Mouse (Mus musculus) cerebral cortex, adult 2 months (tissue): ENCODE results near the gene Scyl1.

Experiments
- WGBS: fragments of 180-500 bp; shearing (Covaris S2); methylation state at CpG from one replicate; pipeline ENCODE4 v1.1.7; 2018; 5-methylcytosine and 5-hydroxymethylcytosine counted together

Scyl1 gene

GRCm38 (mm10) chr19:5770925-5771860 is at the start of gene Scyl1:
Gene Scyl1, minus strand, starts transcription at chr19:5771419.
- WGBS = under 1% methylated on average over 64 of the region's 64 CpGs

- WGBS = 61% methylated on average over 12 of the region's 12 CpGs
Measured at GRCm38 (mm10) chr19:5819549-5819948, 48.3 kb upstream of the Scyl1 start.

GRCm38 (mm10) chr19:5818590-5818977 is 47.4 kb upstream of the Scyl1 start:
- WGBS = 75% methylated on average over 6 of the region's 6 CpGs

- 19% methylated on average over 21 of the region's 21 CpGs for WGBS
Measured at GRCm38 (mm10) chr19:5817703-5818589, 46.7 kb upstream of the Scyl1 start.

GRCm38 (mm10) chr19:5815928-5816327 is 44.7 kb upstream of the Scyl1 start:
- WGBS = 67% methylated on average over 4 of the region's 4 CpGs

- 44% methylated on average over 7 of the region's 7 CpGs for WGBS
Measured at GRCm38 (mm10) chr19:5815010-5815409, 43.8 kb upstream of the Scyl1 start.

GRCm38 (mm10) chr19:5814048-5814447 is 42.8 kb upstream of the Scyl1 start:
- 14% methylated on average over 1 of the region's 1 CpGs for WGBS

GRCm38 (mm10) chr19:5813567-5813966 is 42.3 kb upstream of the Scyl1 start:
- WGBS = 76% methylated on average over 3 of the region's 3 CpGs

- WGBS = 20% methylated on average over 7 of the region's 7 CpGs
Measured at GRCm38 (mm10) chr19:5811771-5812504, 40.7 kb upstream of the Scyl1 start.

GRCm38 (mm10) chr19:5810840-5811563 is 39.8 kb upstream of the Scyl1 start:
- WGBS = 49% methylated on average over 9 of the region's 9 CpGs

- 22% methylated on average over 11 of the region's 11 CpGs for WGBS
Measured at GRCm38 (mm10) chr19:5810103-5810839, 39.1 kb upstream of the Scyl1 start.

GRCm38 (mm10) chr19:5809712-5810089 is 38.5 kb upstream of the Scyl1 start:
- WGBS = 68% methylated on average over 7 of the region's 7 CpGs

- WGBS = 50% methylated on average over 14 of the region's 14 CpGs
Measured at GRCm38 (mm10) chr19:5808955-5809711, 37.9 kb upstream of the Scyl1 start.

GRCm38 (mm10) chr19:5807740-5808139 is 36.5 kb upstream of the Scyl1 start:
- WGBS = 65% methylated on average over 3 of the region's 3 CpGs

- 27% methylated on average over 6 of the region's 6 CpGs for WGBS
Measured at GRCm38 (mm10) chr19:5806809-5807205, 35.6 kb upstream of the Scyl1 start.

GRCm38 (mm10) chr19:5806051-5806808 is 35.0 kb upstream of the Scyl1 start:
- 7% methylated on average over 8 of the region's 8 CpGs for WGBS

- WGBS = 23% methylated on average over 8 of the region's 8 CpGs
Measured at GRCm38 (mm10) chr19:5804371-5804899, 33.2 kb upstream of the Scyl1 start.

- 1% methylated on average over 16 of the region's 16 CpGs for WGBS
Measured at GRCm38 (mm10) chr19:5803881-5804279, 32.7 kb upstream of the Scyl1 start.
